Mouse (Mus musculus): ENCODE results near the gene Pom121. TPM values are rescaled to one million over a fixed set of nuclear protein-coding genes. Genes with fewer than 3 reads are reported as not detected.

The Pom121 gene
- polyA plus RNA-seq, 1 experiment: 45.5 TPM

DNA sequence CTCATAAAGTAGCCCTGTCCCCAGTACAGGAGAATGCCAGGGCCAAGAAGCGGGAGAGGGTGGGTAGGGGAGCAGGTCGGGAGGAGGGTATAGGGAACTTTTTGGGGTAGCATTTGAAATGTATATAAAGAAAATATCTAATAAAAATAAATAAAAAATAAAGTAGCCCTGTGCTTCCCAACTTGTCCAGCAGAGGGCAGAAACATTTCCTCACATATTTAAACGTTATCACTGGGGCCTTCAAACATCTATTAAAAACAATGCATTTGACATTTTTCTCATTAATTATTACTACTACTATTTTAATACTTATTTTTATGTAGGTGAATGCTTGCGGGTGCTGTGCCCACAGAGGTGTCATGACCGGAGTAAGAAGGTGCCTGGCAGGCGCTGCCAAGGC is 26.5 kb downstream of the Pom121 start:
- TF ChIP-seq POLR2A (IDR thresholded peaks at IDR 0.05; ENCODE audit: borderline replicate concordance, extremely low read depth, insufficient read depth, insufficient read length, poor library complexity, severe bottlenecking) (no peak), CTCF (IDR thresholded peaks at IDR 0.05; ENCODE audit: borderline replicate concordance, extremely low read depth, insufficient read depth, insufficient read length) (no peak)
- no peak for DNase-seq (ENCODE audit: low read depth)

GRCm38 (mm10) chr5:135363540-135363939 is 30.8 kb downstream of the Pom121 start:
- DNase-seq (ENCODE audit: low read depth): peak; percentile 44
- TF ChIP-seq POLR2A (IDR thresholded peaks at IDR 0.05; ENCODE audit: borderline replicate concordance, extremely low read depth, insufficient read depth, insufficient read length, poor library complexity, severe bottlenecking) (no peak), CTCF (IDR thresholded peaks at IDR 0.05; ENCODE audit: borderline replicate concordance, extremely low read depth, insufficient read depth, insufficient read length) (peak; percentile 62)

DNA sequence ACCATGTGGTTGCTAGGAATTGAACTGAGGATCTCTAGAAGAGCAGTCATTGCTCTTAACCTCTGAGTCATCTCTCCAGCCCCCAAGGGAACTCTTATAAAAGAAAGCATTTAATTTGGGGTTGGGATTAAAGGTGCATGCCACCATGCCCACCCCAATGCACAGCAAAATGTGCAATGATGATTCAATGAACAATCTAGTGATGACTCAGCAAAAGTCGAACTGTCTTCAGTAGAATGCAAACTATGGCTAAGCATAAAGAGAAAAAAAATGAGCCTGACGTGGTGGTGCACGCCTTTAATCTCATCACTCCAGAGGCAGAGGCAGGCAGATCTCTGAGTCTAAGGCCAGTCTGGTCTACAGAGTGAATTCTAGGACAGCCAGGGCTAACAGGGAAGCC is 31.8 kb downstream of the Pom121 start:
- DNase-seq (ENCODE audit: low read depth): no peak
- TF ChIP-seq POLR2A (IDR thresholded peaks at IDR 0.05; ENCODE audit: borderline replicate concordance, extremely low read depth, insufficient read depth, insufficient read length, poor library complexity, severe bottlenecking) (no peak), CTCF (IDR thresholded peaks at IDR 0.05; ENCODE audit: borderline replicate concordance, extremely low read depth, insufficient read depth, insufficient read length) (no peak)

DNA sequence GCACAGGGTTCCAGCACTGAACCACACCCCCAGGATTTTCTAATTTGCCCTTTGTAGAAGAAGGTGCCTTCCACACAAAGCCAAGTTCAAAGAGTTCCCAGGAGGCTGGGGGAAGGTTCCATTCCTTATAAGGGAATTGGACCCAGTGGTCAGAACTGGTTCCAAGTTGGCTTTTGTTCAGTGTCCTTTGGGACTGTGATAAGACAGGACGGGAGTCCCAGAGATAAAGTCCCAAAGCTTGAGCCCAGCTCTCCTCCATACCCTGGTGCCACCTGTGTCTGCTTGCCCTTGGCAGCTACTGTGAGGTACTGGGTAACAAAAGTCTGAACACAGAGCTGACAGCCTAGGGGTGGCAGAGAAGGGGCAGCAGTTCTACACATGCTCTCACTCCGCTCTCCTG is 34.6 kb downstream of the Pom121 start:
- no peak for TF ChIP-seq POLR2A (IDR thresholded peaks at IDR 0.05; ENCODE audit: borderline replicate concordance, extremely low read depth, insufficient read depth, insufficient read length, poor library complexity, severe bottlenecking)
- no peak for DNase-seq (ENCODE audit: low read depth)

DNA sequence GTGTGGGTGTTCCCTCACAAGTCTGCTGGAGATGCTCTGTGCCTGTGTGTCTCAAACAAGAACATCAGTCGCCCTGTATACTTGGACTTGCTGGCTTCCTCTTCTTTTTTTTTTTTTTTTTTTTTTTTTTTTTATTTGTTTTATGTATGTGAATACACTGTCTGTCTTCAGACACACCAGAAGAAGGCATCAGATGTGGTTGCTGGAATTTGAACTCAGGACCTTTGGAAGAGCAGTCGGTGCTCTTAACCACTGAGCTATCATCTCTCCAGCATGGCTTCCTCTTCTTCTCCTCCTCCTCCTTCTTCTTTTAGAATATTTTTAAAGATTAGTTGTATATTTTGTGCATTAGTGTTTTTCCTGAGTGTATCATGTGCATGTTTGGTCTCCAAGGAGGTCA is 36.8 kb downstream of the Pom121 start:
- DNase-seq (ENCODE audit: low read depth): no peak
- TF ChIP-seq CTCF (IDR thresholded peaks at IDR 0.05; ENCODE audit: borderline replicate concordance, extremely low read depth, insufficient read depth, insufficient read length) (no peak), POLR2A (IDR thresholded peaks at IDR 0.05; ENCODE audit: borderline replicate concordance, extremely low read depth, insufficient read depth, insufficient read length, poor library complexity, severe bottlenecking) (no peak)

GRCm38 (mm10) chr5:135356090-135356489 is 38.3 kb downstream of the Pom121 start:
- no peak for TF ChIP-seq CTCF (IDR thresholded peaks at IDR 0.05; ENCODE audit: borderline replicate concordance, extremely low read depth, insufficient read depth, insufficient read length)
- TF ChIP-seq POLR2A (IDR thresholded peaks at IDR 0.05; ENCODE audit: borderline replicate concordance, extremely low read depth, insufficient read depth, insufficient read length, poor library complexity, severe bottlenecking): no peak
- DNase-seq (ENCODE audit: low read depth): no peak

GRCm38 (mm10) chr5:135353564-135353963 is 40.8 kb downstream of the Pom121 start:
- DNase-seq (ENCODE audit: low read depth): no peak
- TF ChIP-seq CTCF (IDR thresholded peaks at IDR 0.05; ENCODE audit: borderline replicate concordance, extremely low read depth, insufficient read depth, insufficient read length): peak; percentile 55
- no peak for TF ChIP-seq POLR2A (IDR thresholded peaks at IDR 0.05; ENCODE audit: borderline replicate concordance, extremely low read depth, insufficient read depth, insufficient read length, poor library complexity, severe bottlenecking)

DNA sequence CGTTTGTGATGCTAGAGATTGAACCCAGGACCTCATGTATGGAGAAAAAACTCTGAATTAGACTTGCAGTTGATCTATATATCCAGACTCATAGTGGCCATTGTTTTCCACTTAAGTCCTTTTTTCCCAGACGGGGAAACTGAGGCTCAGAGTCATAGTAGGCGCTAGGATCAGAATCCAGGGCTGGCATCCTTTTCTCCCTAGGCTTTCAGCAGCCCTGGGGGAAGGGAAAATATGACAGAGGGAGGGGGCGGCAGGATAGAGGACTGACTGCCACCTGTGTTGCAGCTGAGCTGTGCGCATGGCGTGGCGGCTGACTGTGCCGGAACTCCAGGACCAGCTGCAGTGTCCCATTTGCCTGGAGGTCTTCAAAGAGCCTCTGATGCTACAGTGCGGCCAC is 41.4 kb downstream of the Pom121 start, which contains the start of gene Trim50:
Trim50 (plus strand) TSS at position 301 of the 400 bp plus-strand sequence.
- no peak for DNase-seq (ENCODE audit: low read depth)
- TF ChIP-seq POLR2A (IDR thresholded peaks at IDR 0.05; ENCODE audit: borderline replicate concordance, extremely low read depth, insufficient read depth, insufficient read length, poor library complexity, severe bottlenecking): no peak

DNA sequence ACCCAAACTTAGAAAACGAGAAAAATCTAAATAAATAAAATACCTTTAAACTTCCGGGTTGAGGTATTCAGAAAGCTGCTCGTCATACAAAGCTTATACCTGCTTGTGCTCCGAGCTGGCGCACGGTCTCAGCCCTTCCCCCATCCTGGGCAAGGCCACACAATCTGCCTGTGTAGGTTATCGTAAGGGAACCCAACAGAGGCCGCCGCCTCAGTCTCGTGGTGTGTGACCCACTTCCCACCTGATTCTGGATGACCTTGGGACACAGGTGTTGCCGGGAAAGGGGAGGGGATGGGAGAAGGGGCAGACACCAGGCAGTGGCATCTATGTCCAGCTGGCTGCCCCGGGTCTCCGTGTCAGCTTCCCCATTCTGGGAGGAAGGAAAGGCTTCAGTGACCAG is 42.7 kb downstream of the Pom121 start:
- DNase-seq (ENCODE audit: low read depth): no peak
- no peak for TF ChIP-seq POLR2A (IDR thresholded peaks at IDR 0.05; ENCODE audit: borderline replicate concordance, extremely low read depth, insufficient read depth, insufficient read length, poor library complexity, severe bottlenecking)
- TF ChIP-seq CTCF (IDR thresholded peaks at IDR 0.05; ENCODE audit: borderline replicate concordance, extremely low read depth, insufficient read depth, insufficient read length): no peak

- no peak for TF ChIP-seq POLR2A (IDR thresholded peaks at IDR 0.05; ENCODE audit: borderline replicate concordance, extremely low read depth, insufficient read depth, insufficient read length, poor library complexity, severe bottlenecking)
- no peak for TF ChIP-seq CTCF (IDR thresholded peaks at IDR 0.05; ENCODE audit: borderline replicate concordance, extremely low read depth, insufficient read depth, insufficient read length)
Observed at GRCm38 (mm10) chr5:135349862-135350261, 44.5 kb downstream of the Pom121 start, which contains the start of gene Fkbp6. Gene Fkbp6 (minus strand): TSS chr5:135350044.

DNA sequence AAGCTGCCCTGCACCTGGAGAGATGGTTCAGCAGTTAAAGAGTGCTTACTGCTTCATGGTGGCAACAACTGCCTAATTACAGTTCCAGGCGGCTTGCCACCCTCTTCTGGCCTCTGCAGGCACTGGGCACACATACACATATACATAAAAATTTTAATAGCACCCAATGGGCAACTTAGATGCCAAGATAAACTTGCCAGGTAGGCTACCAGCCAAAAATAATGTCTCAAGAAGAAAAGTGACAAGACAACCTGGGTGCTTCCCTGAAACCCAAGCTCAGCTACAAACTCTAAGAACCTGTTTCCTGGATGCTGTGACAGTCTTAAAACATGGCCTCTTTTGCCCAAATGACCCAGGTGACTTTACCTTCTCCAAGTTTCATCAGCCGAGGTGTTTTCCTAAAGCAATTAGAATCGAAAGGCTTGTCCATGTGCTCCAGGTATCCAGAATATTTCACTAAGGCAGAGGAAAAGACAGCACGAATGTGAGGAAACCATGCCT is 46.8 kb downstream of the Pom121 start:
- no peak for TF ChIP-seq CTCF (IDR thresholded peaks at IDR 0.05; ENCODE audit: borderline replicate concordance, extremely low read depth, insufficient read depth, insufficient read length)
- no peak for TF ChIP-seq POLR2A (IDR thresholded peaks at IDR 0.05; ENCODE audit: borderline replicate concordance, extremely low read depth, insufficient read depth, insufficient read length, poor library complexity, severe bottlenecking)
- no peak for DNase-seq (ENCODE audit: low read depth)

More at GRCm38 (mm10) chr5:135349862-135350261, 44.5 kb downstream of the Pom121 start, which contains the start of gene Fkbp6:
- DNase-seq (ENCODE audit: low read depth): no peak

DNA sequence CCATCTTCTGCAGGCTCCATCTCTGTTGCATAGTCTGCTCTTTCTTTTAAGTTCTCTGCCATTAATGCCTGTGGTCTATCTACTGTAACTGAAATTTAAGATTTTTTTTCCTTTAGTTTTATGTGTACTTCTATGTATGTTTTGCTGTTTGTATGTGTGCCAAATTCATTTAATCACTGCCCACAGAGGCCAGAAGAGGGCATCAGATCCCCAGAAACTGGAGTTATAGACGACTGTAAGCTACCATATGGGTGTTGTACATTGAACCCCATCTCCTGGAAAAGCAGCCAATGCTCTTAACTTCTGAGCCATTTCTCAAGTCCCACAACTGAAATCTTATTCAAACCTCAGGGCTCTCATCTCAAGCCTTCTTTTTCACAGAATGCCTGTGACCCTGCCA is 47.9 kb downstream of the Pom121 start:
- no peak for DNase-seq (ENCODE audit: low read depth)
- TF ChIP-seq CTCF (IDR thresholded peaks at IDR 0.05; ENCODE audit: borderline replicate concordance, extremely low read depth, insufficient read depth, insufficient read length) (peak; percentile 11; the same call in 1 of the 2 replicates), POLR2A (IDR thresholded peaks at IDR 0.05; ENCODE audit: borderline replicate concordance, extremely low read depth, insufficient read depth, insufficient read length, poor library complexity, severe bottlenecking) (no peak)
